Mouse (Mus musculus) liver, embryonic 14.5 days (tissue): ENCODE measurements around the gene Chn2. TPM values are rescaled to one million over a fixed set of nuclear protein-coding genes. Genes with fewer than 3 reads are reported as not detected.

ENCODE experiments used
- ATAC-seq: fragments of 200-750 bp; cut with Nextera tagmentation; 2 replicates; pipeline ENCODE4 v1.8.0; 2017; ENCODE audit warnings: moderate number of reproducible peaks, mild to moderate bottlenecking, moderate library complexity; ENCODE audit not compliant: insufficient read depth
- DNase-seq, 3 experiments: peaks; one replicate each; pipeline ENCODE4 v3.0.0-alpha.2; 2012 to 2013; ENCODE audit warnings: low read depth in 3 of 3, low spot score in 3 of 3
- H3K27ac ChIP-seq: fragments of 300-500 bp; sonication (generic); 2 replicates; pipeline ENCODE4 v1.5.1; 2014; ENCODE audit warnings: moderate library complexity, mild to moderate bottlenecking, control low read depth, inconsistent platforms
- H3K27me3 ChIP-seq: fragments of 300-500 bp; sonication (generic); 2 replicates; pipeline ENCODE4 v1.6.1; 2014; ENCODE audit warnings: mild to moderate bottlenecking, low read length, moderate library complexity; ENCODE audit not compliant: control insufficient read depth, insufficient read depth
- H3K36me3 ChIP-seq: fragments of 300-500 bp; sonication (generic); replicated peaks from 2 replicates; pipeline ENCODE4 v1.6.1; 2014; ENCODE audit warnings: low read depth; ENCODE audit not compliant: control insufficient read depth, insufficient read depth
- H3K4me1 ChIP-seq, 2 experiments: fragments of 200-500 bp in 1 of 2; fragments of 300-500 bp in 1 of 2; sonication (generic) in 1 of 2; replicated peaks; 2 replicates each; pipeline ENCODE4 v1.6.1; 2012 to 2014; ENCODE audit warnings: antibody characterized with exemption in 1 of 2, inconsistent platforms in 1 of 2, low read length in 1 of 2; ENCODE audit not compliant: control insufficient read depth in 2 of 2, insufficient read depth in 2 of 2
- H3K4me2 ChIP-seq: fragments of 300-500 bp; sonication (generic); 2 replicates; pipeline ENCODE4 v1.6.1; 2014; ENCODE audit warnings: low read depth, mild to moderate bottlenecking, control low read depth, moderate library complexity
- H3K4me3 ChIP-seq, 2 experiments: fragments of 200-500 bp in 1 of 2; fragments of 300-500 bp in 1 of 2; sonication (generic) in 1 of 2; 2 replicates each; pipeline ENCODE4 v1.5.1; 2012 to 2014; ENCODE audit warnings: low read depth in 2 of 2, low read length in 2 of 2, mild to moderate bottlenecking in 2 of 2, control low read depth in 1 of 2, inconsistent platforms in 1 of 2, moderate library complexity in 1 of 2; ENCODE audit not compliant: insufficient read depth in 1 of 2
- H3K9ac ChIP-seq: fragments of 300-500 bp; sonication (generic); replicated peaks from 2 replicates; pipeline ENCODE4 v1.6.1; 2014; ENCODE audit warnings: mild to moderate bottlenecking, control low read depth, moderate library complexity
- H3K9me3 ChIP-seq: fragments of 300-500 bp; sonication (generic); 2 replicates; pipeline ENCODE4 v1.6.1; 2016; ENCODE audit warnings: low read length, mixed read lengths; ENCODE audit not compliant: control insufficient read depth
- CTCF ChIP-seq: IDR thresholded peaks from 2 replicates; pipeline ENCODE4 v1.5.1; 2016; ENCODE audit warnings: antibody characterized with exemption, low read depth, control low read depth
- EP300 ChIP-seq: IDR thresholded peaks from 2 replicates; pipeline ENCODE4 v1.6.1; 2016; ENCODE audit warnings: antibody characterized with exemption, low read depth
- WGBS: fragments of 180-500 bp; shearing (Covaris S2); extraction: QIAGEN DNeasy Blood & Tissue Kit; methylation state at CpG from one replicate; pipeline ENCODE4 v1.1.7; 2014; ENCODE audit not compliant: insufficient replicate concordance; 5-methylcytosine and 5-hydroxymethylcytosine counted together
- polyA plus RNA-seq, 2 experiments: library from polyadenylated mRNA; depleted of rRNA in 1 of 2; stranded (reverse) in 1 of 2; unstranded in 1 of 2; fragments of >200 nt; fragmentation: Nextera tagmentation in 1 of 2; extraction: Ambion mirVana in 1 of 2; gene quantifications; 2 replicates each; pipeline versions ENCODE4 v1.2.1 to v1.2.3; 2012 to 2014

Chn2 gene
- polyA plus RNA-seq, 2 experiments, result 1.7 to 4.3 TPM

DNA sequence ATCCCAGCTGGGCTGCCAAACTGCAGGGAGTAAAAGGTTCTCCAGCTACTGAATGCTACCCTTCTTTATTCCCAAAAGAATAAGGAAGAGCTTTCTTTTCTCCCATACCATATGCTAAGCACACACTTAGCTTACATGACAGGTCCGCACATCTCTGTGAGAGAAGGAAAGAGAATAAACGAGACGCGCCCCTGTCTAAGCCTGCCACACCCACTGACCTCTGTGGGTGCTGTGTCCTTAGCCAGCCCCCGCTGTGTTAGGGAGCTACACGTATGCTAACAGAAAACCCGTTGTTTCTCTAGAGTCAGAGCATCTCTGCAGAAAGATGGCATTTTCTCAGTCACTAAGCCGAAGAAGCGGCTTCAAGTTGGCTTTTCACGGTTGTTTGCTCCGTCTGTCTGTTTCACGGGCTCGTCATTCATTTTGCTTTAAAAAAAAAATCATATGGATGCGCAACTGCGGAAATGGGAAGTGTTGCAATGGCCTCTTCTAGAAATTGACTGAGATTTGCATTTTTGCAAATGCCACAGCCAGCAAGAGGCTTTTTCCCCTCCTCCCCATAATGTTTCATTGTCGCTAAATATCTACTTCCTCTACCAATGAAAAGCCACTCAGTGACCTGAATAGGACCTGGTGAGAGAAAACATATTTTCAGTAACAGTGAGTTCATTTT, 30.8 kb upstream of the Chn2 start:
- Histone ChIP-seq H3K4me2 (no peak overlapping the region), H3K36me3 (no peaks in the 10 kb centered on the region), H3K4me3 (no peak overlapping the region), H3K4me1 (peaks cover 0 to 5% of the 10 kb centered on the region in 2 experiments; a peak in 2 of 4 replicates), H3K9ac (no peak overlapping the region), H3K27me3 (no peaks in the 10 kb centered on the region), H3K9me3 (no peaks in the 10 kb centered on the region), H3K27ac (no peak overlapping the region)
- WGBS, result 74% methylated on average over 16 of the region's 16 CpGs
- no peak for TF ChIP-seq EP300
- TF ChIP-seq CTCF, result no peak
- ATAC-seq, result no peak
- DNase-seq, result no peak

DNA sequence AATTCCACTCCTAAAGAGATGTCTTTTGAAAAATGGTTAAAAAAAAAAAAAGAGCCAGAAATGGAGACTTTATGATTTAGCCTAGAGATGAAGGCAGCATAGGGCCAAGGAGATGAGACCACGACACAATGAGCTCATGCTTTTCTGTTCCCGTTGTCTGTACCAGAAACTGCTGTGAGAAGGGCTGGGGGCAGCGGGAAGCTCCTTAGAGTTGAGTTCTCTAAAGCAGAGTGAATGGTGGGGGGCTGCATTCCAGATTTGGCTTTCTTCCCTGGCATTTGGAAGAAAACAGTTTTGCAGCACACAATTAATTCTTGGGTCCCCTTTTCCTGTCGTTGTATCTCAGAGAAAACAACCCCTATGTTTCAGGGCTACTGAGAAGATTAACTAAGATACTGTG, 30.1 kb upstream of the Chn2 start:
- H3K9ac ChIP-seq, result no peak overlapping the region
- TF ChIP-seq EP300, result no peak
- no peak for TF ChIP-seq CTCF

DNA sequence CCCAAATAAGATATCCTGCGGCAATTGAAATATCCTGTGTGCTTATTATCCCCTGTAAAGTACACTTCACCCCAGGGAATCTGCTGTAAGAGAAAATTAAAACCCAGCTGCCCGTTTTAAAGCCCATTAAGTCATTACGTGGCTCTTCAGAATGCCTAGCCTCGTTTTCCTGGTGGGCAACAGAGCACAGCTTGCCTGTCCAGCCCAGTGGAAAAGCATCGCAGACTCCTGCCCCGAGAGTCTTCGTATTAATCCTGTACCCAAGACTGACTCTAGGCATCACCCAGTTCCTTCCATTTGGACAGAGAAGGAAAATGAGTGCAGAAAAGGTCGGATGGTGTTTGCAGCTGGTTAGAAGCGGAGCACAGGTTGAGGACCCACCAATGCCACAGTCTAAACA, 29.0 kb upstream of the Chn2 start:
- H3K4me2 ChIP-seq, result no peak overlapping the region
- H3K9ac ChIP-seq, result no peak overlapping the region
- ATAC-seq (no peak), DNase-seq (no peak)
- no peaks in the 10 kb centered on the region for H3K4me1 ChIP-seq
- no peak overlapping the region for H3K4me3 ChIP-seq
- no peak overlapping the region for H3K27ac ChIP-seq
- TF ChIP-seq CTCF, result no peak
- TF ChIP-seq EP300, result no peak
- H3K9me3 ChIP-seq, result no peaks in the 10 kb centered on the region
- no peaks in the 10 kb centered on the region for H3K27me3 ChIP-seq
- WGBS, result 70% methylated on average over 9 of the region's 9 CpGs
- no peaks in the 10 kb centered on the region for H3K36me3 ChIP-seq

More for the DNA sequence above, 30.1 kb upstream of the Chn2 start:
- Histone ChIP-seq H3K27me3 (no peaks in the 10 kb centered on the region), H3K9me3 (no peaks in the 10 kb centered on the region), H3K4me1 (peaks cover 0 to 5% of the 10 kb centered on the region in 2 experiments; a peak in 2 of 4 replicates), H3K36me3 (no peaks in the 10 kb centered on the region), H3K4me3 (no peak overlapping the region), H3K27ac (no peak overlapping the region), H3K4me2 (no peak overlapping the region)
- WGBS, result 49% methylated on average over 4 of the region's 4 CpGs
- DNase-seq (no peak), ATAC-seq (no peak)

DNA sequence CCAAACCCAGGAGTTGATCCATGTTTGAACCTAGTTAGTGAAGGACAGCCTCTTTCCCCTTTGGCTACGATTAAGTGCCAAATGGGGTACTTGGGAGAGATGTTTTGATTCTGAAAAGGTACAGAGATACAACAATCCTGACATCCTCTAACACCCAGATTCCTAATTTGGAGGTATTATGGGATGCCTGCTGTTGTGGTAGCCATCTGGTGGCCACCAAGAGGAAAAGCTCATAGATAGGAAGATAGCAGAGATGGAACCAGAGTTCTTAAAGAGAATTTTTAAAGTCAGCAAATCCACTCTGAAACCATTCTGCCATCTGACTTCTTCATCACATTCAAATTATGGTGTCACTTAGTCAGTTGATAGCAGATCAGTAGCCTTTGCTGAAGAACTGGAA, 27.2 kb upstream of the Chn2 start:
- no peak for ATAC-seq
- Histone ChIP-seq H3K4me3 (no peak overlapping the region), H3K4me1 (no peaks in the 10 kb centered on the region), H3K4me2 (no peak overlapping the region), H3K9ac (no peak overlapping the region), H3K9me3 (no peaks in the 10 kb centered on the region), H3K27me3 (no peaks in the 10 kb centered on the region), H3K36me3 (no peaks in the 10 kb centered on the region), H3K27ac (no peak overlapping the region)
- 69% methylated on average over 1 of the region's 1 CpGs for WGBS
- no peak for DNase-seq
- no peak for TF ChIP-seq EP300
- no peak for TF ChIP-seq CTCF

DNA sequence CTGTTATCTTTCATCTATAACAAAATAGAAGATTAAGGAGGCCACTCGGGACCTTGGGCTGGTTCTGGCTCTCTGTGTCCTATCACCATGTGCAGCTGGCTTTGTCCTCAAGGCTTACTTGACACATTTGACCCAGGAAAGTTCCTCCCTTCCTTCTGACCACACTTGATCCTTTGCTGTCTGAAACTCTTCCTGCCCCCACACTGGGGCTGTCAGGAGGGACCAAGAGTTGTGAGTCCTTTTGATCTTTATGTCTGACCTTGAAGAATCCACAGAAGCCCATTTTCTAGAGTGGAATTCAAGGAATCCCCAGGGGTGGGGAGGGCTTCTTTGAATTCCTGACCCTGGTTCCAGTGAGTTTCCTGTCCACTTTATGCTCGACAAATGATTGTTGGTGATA, 21.3 kb upstream of the Chn2 start:
- Histone ChIP-seq H3K27me3 (no peaks in the 10 kb centered on the region), H3K9me3 (no peaks in the 10 kb centered on the region), H3K4me2 (no peak overlapping the region), H3K36me3 (no peaks in the 10 kb centered on the region), H3K4me3 (no peak overlapping the region), H3K27ac (no peak overlapping the region), H3K9ac (no peak overlapping the region), H3K4me1 (no peaks in the 10 kb centered on the region; a peak in 2 of 4 replicates)
- TF ChIP-seq CTCF, result no peak
- TF ChIP-seq EP300, result no peak
- 35% methylated on average over 2 of the region's 2 CpGs for whole genome bisulfite sequencing
- DNase-seq (no peak), ATAC-seq (no peak)
